Mouse (Mus musculus): ENCODE data around the gene Creld2.

GRCm38 (mm10) chr15:88864270-88865030, 45.0 kb downstream of the Creld2 start:
- TF ChIP-seq CTCF (IDR thresholded peaks at IDR 0.05; ENCODE audit: insufficient read depth, low read length) (no peak), POLR2A (IDR thresholded peaks at IDR 0.05; ENCODE audit: borderline replicate concordance, extremely low read depth, low read depth, low read length) (no peak)
